Mouse (Mus musculus) limb, embryonic 15.5 days (tissue): ENCODE measurements around the gene Zfp143. TPM values are rescaled to one million over a fixed set of nuclear protein-coding genes. Genes with fewer than 3 reads are reported as not detected.
A peak's percentile ranks its signal among the peaks of the same experiment; 100 is the strongest.
"Not testable (repeated sequence)": the region's sequence is repeated elsewhere in the genome, so short reads cannot be mapped to it uniquely, and the experiment has no call there.

ENCODE experiments used
- ATAC-seq: fragments of 200-750 bp; cut with Nextera tagmentation; 2 replicates; pipeline ENCODE4 v1.8.0; 2017; ENCODE audit warnings: low read depth, moderate TSS enrichment; ENCODE audit not compliant: insufficient number of reproducible peaks, low FRiP score, low TSS enrichment
- H3K27ac ChIP-seq: fragments of 300-500 bp; sonication (generic); 2 replicates; pipeline ENCODE4 v1.5.1; 2015; ENCODE audit warnings: moderate library complexity, mild to moderate bottlenecking, inconsistent platforms
- H3K27me3 ChIP-seq: fragments of 300-500 bp; sonication (generic); 2 replicates; pipeline ENCODE4 v1.6.1; 2015; ENCODE audit warnings: inconsistent platforms
- H3K36me3 ChIP-seq: fragments of 300-500 bp; sonication (generic); 2 replicates; pipeline ENCODE4 v1.6.1; 2015; ENCODE audit warnings: inconsistent platforms
- H3K4me1 ChIP-seq: fragments of 300-500 bp; sonication (generic); 2 replicates; pipeline ENCODE4 v1.6.1; 2015; ENCODE audit warnings: inconsistent platforms
- H3K4me2 ChIP-seq: fragments of 300-500 bp; sonication (generic); 2 replicates; pipeline ENCODE4 v1.6.1; 2015; ENCODE audit warnings: mild to moderate bottlenecking, inconsistent platforms
- H3K4me3 ChIP-seq: fragments of 300-500 bp; sonication (generic); 2 replicates; pipeline ENCODE4 v1.5.1; 2015; ENCODE audit warnings: mild to moderate bottlenecking, inconsistent platforms
- H3K9ac ChIP-seq: fragments of 300-500 bp; sonication (generic); 2 replicates; pipeline ENCODE4 v1.6.1; 2015; ENCODE audit warnings: inconsistent platforms
- H3K9me3 ChIP-seq: fragments of 300-500 bp; sonication (generic); 2 replicates; pipeline ENCODE4 v1.6.1; 2016; ENCODE audit warnings: inconsistent platforms
- WGBS: fragments of 180-500 bp; shearing (Covaris S2); methylation state at CpG from one replicate; pipeline ENCODE4 v1.1.7; 2015; 5-methylcytosine and 5-hydroxymethylcytosine counted together
- polyA plus RNA-seq: library from polyadenylated mRNA; unstranded; fragments of >200 nt; fragmentation: Nextera tagmentation; extraction: Ambion mirVana; gene quantifications from 2 replicates; pipeline ENCODE4 v1.2.1, GENCODE M21; 2015

Zfp143 gene
- polyA plus RNA-seq, 1 experiment from 2014 or later: 17.9 TPM

- no peaks in the 10 kb centered on the region for H3K27me3 ChIP-seq
- WGBS: 61% methylated on average over 7 of the region's 7 CpGs
- no peaks in the 10 kb centered on the region for H3K9me3 ChIP-seq
- no peak overlapping the region for H3K4me3 ChIP-seq
- H3K27ac ChIP-seq: no peak overlapping the region
- no peaks in the 10 kb centered on the region for H3K4me1 ChIP-seq
- no peak overlapping the region for H3K4me2 ChIP-seq
- no peak for ATAC-seq
- peaks cover 36% of the 10 kb centered on the region for H3K36me3 ChIP-seq
- H3K9ac ChIP-seq: no peak overlapping the region
Measured at GRCm38 (mm10) chr7:110097106-110097793, 36.2 kb downstream of the Zfp143 start.

- no peaks in the 10 kb centered on the region for H3K9me3 ChIP-seq
- H3K36me3 ChIP-seq: peaks cover 9% of the 10 kb centered on the region
- no peak overlapping the region for H3K27ac ChIP-seq
- H3K4me2 ChIP-seq: no peak overlapping the region
- no peak overlapping the region for H3K9ac ChIP-seq
- 21% methylated on average over 6 of the region's 6 CpGs for WGBS
- no peaks in the 10 kb centered on the region for H3K4me1 ChIP-seq
- no peak overlapping the region for H3K4me3 ChIP-seq
- no peaks in the 10 kb centered on the region for H3K27me3 ChIP-seq
- ATAC-seq: no peak
Measured at GRCm38 (mm10) chr7:110100854-110101253, 39.8 kb downstream of the Zfp143 start.

GRCm38 (mm10) chr7:110101266-110101665, 40.2 kb downstream of the Zfp143 start:
- H3K4me1 ChIP-seq: no peaks in the 10 kb centered on the region
- H3K4me2 ChIP-seq: no peak overlapping the region
- H3K27ac ChIP-seq: no peak overlapping the region
- no peak overlapping the region for H3K9ac ChIP-seq
- no peak for ATAC-seq
- H3K36me3 ChIP-seq: peaks cover 5% of the 10 kb centered on the region; the same call in 1 of the 2 replicates
- 65% methylated on average over 5 of the region's 5 CpGs for WGBS
- no peak overlapping the region for H3K4me3 ChIP-seq
- no peaks in the 10 kb centered on the region for H3K27me3 ChIP-seq
- H3K9me3 ChIP-seq: no peaks in the 10 kb centered on the region

- no peak overlapping the region for H3K27ac ChIP-seq
- no peak overlapping the region for H3K9ac ChIP-seq
- no peak for ATAC-seq
- no peak overlapping the region for H3K4me2 ChIP-seq
- H3K27me3 ChIP-seq: no peaks in the 10 kb centered on the region
- no peaks in the 10 kb centered on the region for H3K36me3 ChIP-seq
- H3K4me1 ChIP-seq: peaks cover 12% of the 10 kb centered on the region
- WGBS: 88% methylated on average over 5 of the region's 5 CpGs
- H3K4me3 ChIP-seq: no peak overlapping the region
- no peaks in the 10 kb centered on the region for H3K9me3 ChIP-seq
Measured at GRCm38 (mm10) chr7:110105041-110105440, 44.0 kb downstream of the Zfp143 start.

- WGBS: 56% methylated on average over 3 of the region's 3 CpGs
- Histone ChIP-seq H3K27ac (no peak overlapping the region), H3K4me2 (no peak overlapping the region), H3K9ac (no peak overlapping the region), H3K4me1 (peaks cover 15% of the 10 kb centered on the region), H3K36me3 (no peaks in the 10 kb centered on the region), H3K4me3 (no peak overlapping the region), H3K9me3 (no peaks in the 10 kb centered on the region), H3K27me3 (no peaks in the 10 kb centered on the region)
- ATAC-seq: no peak
Measured at GRCm38 (mm10) chr7:110106633-110107032, 45.6 kb downstream of the Zfp143 start.

- WGBS: 90% methylated on average over 3 of the region's 3 CpGs
- not testable (repeated sequence) for H3K9ac ChIP-seq, H3K9me3 ChIP-seq, H3K36me3 ChIP-seq, H3K27me3 ChIP-seq, H3K4me3 ChIP-seq, ATAC-seq
- Histone ChIP-seq H3K27ac (peak overlapping the region; percentile 73; the same call in 1 of the 2 replicates), H3K4me2 (peak overlapping the region; percentile 29; the same call in 1 of the 2 replicates), H3K4me1 (peaks cover 15% of the 10 kb centered on the region)
Measured at GRCm38 (mm10) chr7:110108524-110108923, 47.5 kb downstream of the Zfp143 start.

- peak overlapping the region; percentile 29 for H3K4me2 ChIP-seq
- peaks cover 15% of the 10 kb centered on the region for H3K4me1 ChIP-seq
- 9% methylated on average over 11 of the region's 11 CpGs for WGBS
- peak; percentile 58; the same call in 1 of the 2 replicates for ATAC-seq
- H3K4me3 ChIP-seq: no peak overlapping the region
- no peak overlapping the region for H3K9ac ChIP-seq
- H3K27me3 ChIP-seq: no peaks in the 10 kb centered on the region
- H3K36me3 ChIP-seq: no peaks in the 10 kb centered on the region
- peak overlapping the region; percentile 73 for H3K27ac ChIP-seq
- no peaks in the 10 kb centered on the region for H3K9me3 ChIP-seq
Measured at GRCm38 (mm10) chr7:110108967-110109610, 48.1 kb downstream of the Zfp143 start.

GRCm38 (mm10) chr7:110110061-110110656, 49.1 kb downstream of the Zfp143 start:
- Histone ChIP-seq H3K9me3 (no peaks in the 10 kb centered on the region), H3K27me3 (no peaks in the 10 kb centered on the region), H3K27ac (no peak overlapping the region), H3K4me3 (no peak overlapping the region), H3K4me1 (peaks cover 15% of the 10 kb centered on the region), H3K36me3 (no peaks in the 10 kb centered on the region), H3K4me2 (no peak overlapping the region), H3K9ac (no peak overlapping the region)
- ATAC-seq: no peak
- 24% methylated on average over 4 of the region's 4 CpGs for WGBS

GRCm38 (mm10) chr7:110114699-110115098, 53.7 kb downstream of the Zfp143 start:
- 0 out of 2 replicates have a peak, but pooled peaks have one; percentile 40 for ATAC-seq
- WGBS: 31% methylated on average over 5 of the region's 5 CpGs
- Histone ChIP-seq H3K27ac (no peak overlapping the region), H3K4me3 (no peak overlapping the region), H3K4me1 (peaks cover 6% of the 10 kb centered on the region), H3K36me3 (no peaks in the 10 kb centered on the region), H3K9ac (no peak overlapping the region), H3K4me2 (no peak overlapping the region), H3K9me3 (no peaks in the 10 kb centered on the region), H3K27me3 (no peaks in the 10 kb centered on the region)

- Histone ChIP-seq H3K4me1 (no peaks in the 10 kb centered on the region), H3K9me3 (no peaks in the 10 kb centered on the region), H3K9ac (no peak overlapping the region), H3K27me3 (no peaks in the 10 kb centered on the region), H3K36me3 (no peaks in the 10 kb centered on the region), H3K4me3 (no peak overlapping the region), H3K27ac (peak overlapping the region; percentile 47; the same call in 1 of the 2 replicates), H3K4me2 (no peak overlapping the region)
- no peak for ATAC-seq
- WGBS: 28% methylated on average over 1 of the region's 1 CpGs
Measured at GRCm38 (mm10) chr7:110116731-110117291, 55.8 kb downstream of the Zfp143 start.

GRCm38 (mm10) chr7:110118448-110118847, 57.4 kb downstream of the Zfp143 start:
- Histone ChIP-seq H3K36me3 (no peaks in the 10 kb centered on the region), H3K27me3 (no peaks in the 10 kb centered on the region), H3K9me3 (no peaks in the 10 kb centered on the region), H3K4me2 (no peak overlapping the region), H3K9ac (no peak overlapping the region), H3K27ac (no peak overlapping the region), H3K4me3 (no peak overlapping the region), H3K4me1 (no peaks in the 10 kb centered on the region)
- no peak for ATAC-seq
- WGBS: 81% methylated on average over 2 of the region's 2 CpGs
